Comparison of ENCODE assay signal across 37 mouse cellular contexts in genomic region chr11:58268285-58268684, GRCm38 (mm10). TPM values are rescaled to one million over a fixed set of nuclear protein-coding genes. Genes with fewer than 3 reads are reported as not detected.
"Had no signal": no experiment of that assay in that cellular context is flagged by ENCODE, and none has a peak within 500 bp of the region (broad histone marks: within the 10 kb centered on the region; RNA-seq: fewer than 3 reads in every experiment).

No protein-coding gene starts in this region.

- H3K36me3 ChIP-seq: heart, embryonic 13.5 days; heart, embryonic 15.5 days; hindbrain, embryonic 13.5 days; hindbrain, embryonic 15.5 days; kidney, embryonic 15.5 days; limb, embryonic 10.5 days; limb, embryonic 12.5 days had no signal

- H3K4me1 ChIP-seq: heart, embryonic 13.5 days; heart, embryonic 15.5 days; hindbrain, embryonic 13.5 days; hindbrain, embryonic 15.5 days; kidney, embryonic 15.5 days; limb, embryonic 10.5 days; limb, embryonic 12.5 days had no signal

- H3K9ac ChIP-seq: heart, embryonic 13.5 days; heart, embryonic 15.5 days; hindbrain, embryonic 13.5 days; hindbrain, embryonic 15.5 days; kidney, embryonic 15.5 days; limb, embryonic 12.5 days had no signal

- H3K27me3 ChIP-seq: hindbrain, embryonic 13.5 days; hindbrain, embryonic 15.5 days; kidney, embryonic 15.5 days; limb, embryonic 12.5 days had no signal

- H3K4me2 ChIP-seq: heart, embryonic 11.5 days; heart, embryonic 13.5 days; heart, embryonic 15.5 days; hindbrain, embryonic 13.5 days; hindbrain, embryonic 15.5 days; kidney, embryonic 15.5 days; limb, embryonic 12.5 days had no signal

- H3K4me3 ChIP-seq: heart, adult 2 months; heart, embryonic 13.5 days; heart, embryonic 15.5 days; hindbrain, embryonic 13.5 days; hindbrain, embryonic 15.5 days; kidney, embryonic 15.5 days; limb, embryonic 10.5 days; limb, embryonic 12.5 days had no signal

- H3K9me3 ChIP-seq: heart, embryonic 13.5 days; heart, embryonic 15.5 days; hindbrain, embryonic 13.5 days; hindbrain, embryonic 15.5 days; kidney, embryonic 15.5 days; limb, embryonic 10.5 days; limb, embryonic 12.5 days had no signal

- H3K27ac ChIP-seq: heart, adult 2 months; heart, embryonic 13.5 days; heart, embryonic 15.5 days; hindbrain, embryonic 13.5 days; hindbrain, embryonic 15.5 days; hindbrain, postnatal 0 days; kidney, embryonic 15.5 days; kidney, postnatal 0 days; limb, embryonic 10.5 days; limb, embryonic 12.5 days had no signal

- ATAC-seq: forebrain, embryonic 16.5 days; hindbrain, postnatal 0 days; intestine, embryonic 16.5 days had no signal

- DNase-seq: gastrocnemius, postnatal 14 days; gastrocnemius, postnatal 36 days; heart, adult 2 months; heart, postnatal 14 days; heart, postnatal 36 days; kidney, adult 11 months; kidney, adult 2 months; kidney, adult 9 months; kidney, postnatal 14 days; kidney, postnatal 36 days; layer of hippocampus, adult 9-11 months; layer of hippocampus, postnatal 36 days had no signal

RNA-seq across cellular contexts. Expression of gene 4930438A08Rik, which starts 6.3 kb away (rescaled TPM):
- total RNA-seq: gastrocnemius, adult 8-10 months; gastrocnemius, postnatal 14 days; gastrocnemius, postnatal 36 days; heart, adult 2 months; heart, postnatal 14 days; heart, postnatal 36 days; hindbrain, postnatal 0 days; layer of hippocampus, adult 18-20 months; layer of hippocampus, adult 8-10 months; layer of hippocampus, postnatal 14 days; layer of hippocampus, postnatal 36 days; left cerebral cortex, adult 18-20 months; left cerebral cortex, adult 8-10 months; left cerebral cortex, postnatal 10 days; left cerebral cortex, postnatal 36 days; liver, adult 2 months had no signal
- polyA plus RNA-seq: forebrain, embryonic 16.5 days; frontal cortex, adult 2 months; heart, adult 2 months; heart, embryonic 11.5 days; heart, embryonic 13.5 days; heart, embryonic 15.5 days; heart, postnatal 0 days; hindbrain, embryonic 11.5 days; hindbrain, embryonic 15.5 days; hindbrain, postnatal 0 days; intestine, embryonic 14.5 days; intestine, embryonic 16.5 days; kidney, adult 2 months; kidney, embryonic 15.5 days; limb, embryonic 10.5 days; limb, embryonic 12.5 days; liver, adult 2 months had no signal
